Mouse (Mus musculus): ENCODE data around the gene Gm8024.
A peak's percentile ranks its signal among the peaks of the same experiment; 100 is the strongest.
"Not testable (repeated sequence)": the region's sequence is repeated elsewhere in the genome, so short reads cannot be mapped to it uniquely, and the experiment has no call there.

The Gm8024 gene

GRCm38 (mm10) chr14:42524182-42524581, at the start of gene Gm8024:
Gm8024 (minus strand) TSS chr14:42524282.
- not testable (repeated sequence) for DNase-seq (ENCODE audit: low spot score in 2 of 2)

GRCm38 (mm10) chr14:42543170-42543701, 19.2 kb upstream of the Gm8024 start:
- DNase-seq (ENCODE audit: low spot score in 2 of 2): peak; percentile 50 to 68

- not testable (repeated sequence) for DNase-seq (ENCODE audit: low spot score in 2 of 2)
Measured at GRCm38 (mm10) chr14:42542316-42543169, 18.5 kb upstream of the Gm8024 start.

GRCm38 (mm10) chr14:42502249-42502648, 21.8 kb downstream of the Gm8024 start, which contains the start of gene Gm8020:
Gm8020 (minus strand) TSS chr14:42502349.
- DNase-seq (ENCODE audit: low spot score in 2 of 2): not testable (repeated sequence)

All from frontal cortex, postnatal 36 days (tissue).